ENCODE assay signal across 15 mouse cellular contexts in the genomic region with DNA sequence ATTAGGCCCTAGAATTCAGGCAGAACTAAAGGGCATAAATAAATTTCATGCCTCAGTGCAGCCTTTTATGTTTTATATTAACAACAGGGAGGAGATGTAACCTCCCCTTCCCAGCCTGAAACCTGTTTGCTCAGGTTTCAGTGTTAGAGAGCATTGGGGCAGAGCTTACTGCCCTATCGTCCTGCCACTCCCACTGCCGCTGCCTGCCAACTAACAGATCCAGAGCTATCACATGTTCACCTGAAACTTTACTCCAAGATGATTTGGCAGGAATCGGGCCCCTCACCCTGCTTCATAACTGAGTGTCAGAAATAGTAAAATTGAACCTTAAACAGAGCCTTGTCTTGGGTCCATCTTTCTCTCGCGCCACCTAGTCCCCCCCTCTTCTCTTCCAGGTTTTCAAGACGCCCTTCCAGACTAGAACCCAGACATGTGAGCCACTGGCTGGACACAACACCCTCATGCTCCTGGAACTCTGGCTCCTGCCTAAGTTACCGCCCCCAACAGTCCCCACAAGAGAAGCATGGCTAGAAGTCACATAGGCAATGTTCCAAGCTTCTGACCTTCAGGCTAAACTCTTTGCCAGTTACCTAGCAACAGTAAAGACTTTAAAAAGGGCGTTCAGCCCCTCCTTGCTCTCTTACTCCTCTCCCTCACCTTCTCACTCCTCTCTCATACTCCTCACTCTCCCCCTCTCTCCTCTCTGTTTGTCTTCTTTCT. TPM values are rescaled to one million over a fixed set of nuclear protein-coding genes. Genes with fewer than 3 reads are reported as not detected.
A peak's percentile ranks its signal among the peaks of the same experiment; 100 is the strongest.
DNase-seq lines count a peak whose midpoint lies in the region; ATAC-seq and TF ChIP-seq lines count a peak whose summit lies in the region.
"Not testable (repeated sequence)": the region's sequence is repeated elsewhere in the genome, so short reads cannot be mapped to it uniquely, and the experiment has no call there.
"Had no signal": no experiment of that assay in that cellular context is flagged by ENCODE, and none has a peak within 500 bp of the region (broad histone marks: within the 10 kb centered on the region; RNA-seq: fewer than 3 reads in every experiment).

No protein-coding gene starts in this region.

- H3K36me3 ChIP-seq in embryonic facial prominence, embryonic 13.5 days; kidney, postnatal 0 days (ENCODE audit: insufficient read depth, low read length): not testable (repeated sequence)

- H3K27ac ChIP-seq in embryonic facial prominence, embryonic 13.5 days, result 0 out of 2 replicates have a peak overlapping the region, but pooled peaks have one; percentile 11
- peak overlapping the region; percentile 89 for H3K27ac ChIP-seq in kidney, postnatal 0 days

- not testable (repeated sequence) for H3K4me2 ChIP-seq in embryonic facial prominence, embryonic 13.5 days
- peak overlapping the region; percentile 21; the same call in 1 of the 2 replicates for H3K4me2 ChIP-seq in kidney, postnatal 0 days (ENCODE audit: low read length)

- not testable (repeated sequence) for H3K4me3 ChIP-seq in embryonic facial prominence, embryonic 13.5 days; kidney, postnatal 0 days (replicated peaks; ENCODE audit: low read depth, low read length)

- not testable (repeated sequence) for TF ChIP-seq CTCF in kidney, postnatal 0 days (IDR thresholded peaks at IDR 0.05; ENCODE audit: low read depth)

- H3K9ac ChIP-seq in embryonic facial prominence, embryonic 13.5 days; kidney, postnatal 0 days (ENCODE audit: low read depth, low read length): not testable (repeated sequence)

- H3K27me3 ChIP-seq in embryonic facial prominence, embryonic 13.5 days; kidney, postnatal 0 days (ENCODE audit: insufficient read depth, low read length): not testable (repeated sequence)

- peak; percentile 25 for DNase-seq in R1 (ENCODE audit: low read depth, low spot score)
- DNase-seq in kidney, adult 11 months, result peak; percentile 97
- peak; percentile 98 for DNase-seq in kidney, adult 9 months
- peak; percentile 80 for DNase-seq in kidney, postnatal 0 days (ENCODE audit: low spot score)
- DNase-seq in kidney, postnatal 36 days, result peak; percentile 91 to 96
- peak; percentile 6 for DNase-seq in ovary, postnatal 14 days (ENCODE audit: low spot score)

- 53% methylated on average over 8 of the region's 8 CpGs for WGBS in embryonic facial prominence, embryonic 13.5 days
- WGBS in kidney, postnatal 0 days, result 37% methylated on average over 8 of the region's 8 CpGs

- ATAC-seq in embryonic facial prominence, embryonic 13.5 days (ENCODE audit: insufficient number of reproducible peaks, insufficient read depth, low FRiP score, low TSS enrichment, low read depth), result not testable (repeated sequence)
- ATAC-seq in kidney, postnatal 0 days (replicated peaks; ENCODE audit: low FRiP score, low read depth), result peak; percentile 94

- not testable (repeated sequence) for H3K9me3 ChIP-seq in embryonic facial prominence, embryonic 13.5 days; kidney, postnatal 0 days (replicated peaks; ENCODE audit: low read length)

- H3K4me1 ChIP-seq in embryonic facial prominence, embryonic 13.5 days; kidney, postnatal 0 days (replicated peaks; ENCODE audit: insufficient read depth, low read length): not testable (repeated sequence)

RNA-seq across cellular contexts. Expression of a gene that starts 17.6 kb away (rescaled TPM):
- not detected in 2 replicates for polyA plus RNA-seq in embryonic facial prominence, embryonic 13.5 days (2015; fragmentation: Nextera tagmentation; extraction: Ambion mirVana)
- 17.1 and 19.2 TPM in 2 replicates for polyA plus RNA-seq in kidney, postnatal 0 days (2015; fragmentation: Nextera tagmentation; extraction: Ambion mirVana)
- polyA plus RNA-seq: CD4-positive, CD25-positive, alpha-beta regulatory T cell, adult 4 months; cortical plate, adult 2 months; forebrain, embryonic 11.5 days; forebrain, embryonic 15.5 days; G1E; heart, embryonic 13.5 days; heart, postnatal 0 days; hindbrain, embryonic 11.5 days had no signal

Comparison
In these comparisons a context has a peak if more than half of its experiments do, and no peak if none do; other contexts are left out.
1. DNase-seq: peak in every context shown above with its lines; median percentile 98 in kidney, adult 9 months; 97 in kidney, adult 11 months; 94 in kidney, postnatal 36 days; 80 in kidney, postnatal 0 days; 25 in R1; 6 in ovary, postnatal 14 days.
2. RNA of a gene that starts 17.6 kb away (polyA plus RNA-seq): 17.1 to 19.2 TPM in kidney, postnatal 0 days; not detected in embryonic facial prominence, embryonic 13.5 days; every median in the first group is over 10 times any median in the second.